Mouse (Mus musculus) left cerebral cortex, postnatal 36 days (tissue): ENCODE measurements around the gene Abcc5. TPM values are rescaled to one million over a fixed set of nuclear protein-coding genes. Genes with fewer than 3 reads are reported as not detected.
A peak's percentile ranks its signal among the peaks of the same experiment; 100 is the strongest.
"Not testable (repeated sequence)": the region's sequence is repeated elsewhere in the genome, so short reads cannot be mapped to it uniquely, and the experiment has no call there.

Experiments
- DNase-seq, 2 experiments: peaks; one replicate each; pipeline ENCODE4 v3.0.0; 2021 to 2022; ENCODE audit warnings: low spot score in 2 of 2, mixed read lengths in 1 of 2
- intact Hi-C: fragments of 180-260 bp; cut with DNase I; formaldehyde crosslinking; loops from one replicate; pipeline ENCODE4 v1.15.1; 2025
- total RNA-seq, 2 experiments: library from RNA; stranded (reverse); gene quantifications; 2 replicates each; pipeline ENCODE4 v1.2.3; 2021

Gene Abcc5
- 100 to 1,000 TPM; 167 to 264 TPM for total RNA-seq

DNA sequence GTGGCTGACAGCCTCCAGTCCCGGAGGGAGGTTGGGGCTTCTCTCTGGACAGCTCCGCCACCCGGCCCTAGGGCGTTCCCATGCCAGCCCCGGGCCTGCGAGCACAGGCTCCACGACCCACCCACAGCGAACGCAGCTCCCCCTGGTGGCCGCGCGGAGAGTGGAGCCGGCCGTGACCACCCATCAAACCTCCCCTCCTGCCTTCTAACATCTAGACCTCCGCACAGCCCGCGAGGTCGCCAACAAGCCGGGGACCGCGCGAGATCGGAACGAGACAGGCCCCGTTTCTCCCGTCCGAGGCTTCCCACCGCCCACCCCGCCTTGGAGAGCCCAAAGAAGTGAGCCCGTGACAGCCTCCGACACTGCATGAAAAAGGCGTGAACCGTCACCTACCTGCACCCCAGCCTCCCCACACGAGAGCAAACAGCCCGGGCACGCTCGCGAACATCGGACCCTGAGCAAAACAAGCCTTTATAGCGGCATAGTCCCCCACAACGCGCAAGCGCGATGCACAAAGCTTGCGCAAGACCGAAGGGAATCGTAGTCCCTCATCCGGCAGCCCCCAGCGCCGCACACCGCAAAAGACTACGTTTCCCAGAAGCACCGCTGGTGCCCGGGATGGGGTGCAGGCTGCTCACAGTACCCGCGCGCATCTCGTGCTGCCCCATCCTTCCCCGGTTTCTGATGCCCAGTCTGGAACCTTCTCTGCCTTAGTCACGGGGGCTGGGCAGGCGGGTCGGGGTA, at the start of gene Abcc5:
Abcc5 (minus strand) TSS at position 540 of the 744 bp plus-strand sequence.
- intact Hi-C loops = no loop called here

DNA sequence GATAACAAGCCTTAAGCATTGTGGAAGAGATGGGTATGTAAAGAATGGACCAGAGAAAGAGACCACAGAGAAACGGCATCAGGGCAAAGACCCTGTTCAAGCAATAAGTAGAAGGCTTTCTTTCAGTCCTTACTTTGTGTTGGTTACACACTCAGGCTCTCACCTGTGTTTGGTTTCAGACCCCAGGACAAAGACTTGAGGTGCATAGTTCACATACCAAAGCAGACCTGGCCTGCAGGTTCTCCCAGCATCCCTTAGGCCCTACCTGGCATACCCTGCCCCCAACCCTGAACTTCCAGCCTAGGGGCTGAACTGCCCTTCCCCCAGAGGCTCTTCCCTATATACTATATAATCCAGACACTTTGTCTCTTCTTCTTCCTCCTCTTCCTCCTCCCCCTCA, 49.1 kb upstream of the Abcc5 start:
- intact Hi-C loops = no loop called here
- no peak for DNase-seq

More for the DNA sequence above, at the start of gene Abcc5:
- peak; percentile 95 for DNase-seq

DNA sequence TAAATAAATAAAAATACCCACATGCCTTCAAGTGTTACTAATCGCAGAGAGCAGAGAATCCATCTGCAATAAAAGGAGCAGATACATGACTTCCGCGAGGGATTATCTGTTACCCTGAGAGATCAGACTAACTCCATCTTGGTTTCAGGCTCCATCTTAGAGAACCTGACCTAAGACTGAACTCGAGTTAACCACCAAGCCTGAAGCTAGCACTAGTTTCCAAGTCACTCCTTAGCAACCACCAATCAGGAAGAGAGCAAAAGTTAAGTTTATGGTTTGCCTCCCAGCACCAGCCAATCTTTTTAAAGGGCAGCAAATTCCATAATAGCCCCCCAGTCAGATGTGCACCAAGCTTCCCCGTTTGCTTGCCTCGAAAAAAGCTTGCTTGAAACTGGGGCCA, 48.6 kb upstream of the Abcc5 start:
- no peak for DNase-seq
- intact Hi-C loops = no loop called here

DNA sequence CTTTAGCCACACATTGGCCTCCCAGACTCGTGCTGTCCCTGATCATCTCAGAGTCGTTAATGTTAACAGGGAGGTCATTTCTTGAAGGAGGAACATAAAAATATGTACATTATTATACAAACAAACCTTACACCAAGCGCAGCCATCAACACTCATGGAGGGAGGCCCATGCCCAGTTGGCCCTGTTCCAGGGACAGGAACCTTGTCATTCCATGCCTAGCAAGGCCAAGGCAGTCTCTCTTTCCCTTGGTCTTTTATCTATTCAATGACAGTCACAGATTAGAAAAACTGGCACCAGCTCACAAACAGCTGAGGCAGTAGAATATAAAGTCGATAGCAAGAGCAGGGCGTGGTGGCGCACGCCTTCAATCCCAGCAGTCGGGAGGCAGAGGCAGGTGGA, 48.0 kb upstream of the Abcc5 start:
- intact Hi-C loops = no loop called here
- no peak for DNase-seq

DNA sequence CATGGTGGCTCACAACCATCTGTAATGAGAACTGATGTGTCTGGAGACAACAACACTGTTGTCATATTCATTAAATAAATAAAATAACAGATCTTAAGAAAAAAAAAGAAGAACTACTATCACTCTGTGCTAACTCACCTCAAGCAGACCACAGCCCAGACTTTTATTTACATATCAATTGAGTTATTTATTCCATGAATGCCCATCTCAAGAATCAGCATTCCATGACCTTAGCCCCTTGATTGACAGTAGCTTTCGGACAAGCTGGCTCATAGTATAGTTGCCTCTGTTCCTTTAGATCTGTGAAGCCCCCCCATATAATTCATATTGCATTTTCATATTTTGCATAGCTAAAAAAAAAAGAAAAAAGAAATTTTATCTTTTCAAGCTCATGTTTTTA, 47.6 kb upstream of the Abcc5 start:
- intact Hi-C loops = no loop called here
- DNase-seq = no peak

DNA sequence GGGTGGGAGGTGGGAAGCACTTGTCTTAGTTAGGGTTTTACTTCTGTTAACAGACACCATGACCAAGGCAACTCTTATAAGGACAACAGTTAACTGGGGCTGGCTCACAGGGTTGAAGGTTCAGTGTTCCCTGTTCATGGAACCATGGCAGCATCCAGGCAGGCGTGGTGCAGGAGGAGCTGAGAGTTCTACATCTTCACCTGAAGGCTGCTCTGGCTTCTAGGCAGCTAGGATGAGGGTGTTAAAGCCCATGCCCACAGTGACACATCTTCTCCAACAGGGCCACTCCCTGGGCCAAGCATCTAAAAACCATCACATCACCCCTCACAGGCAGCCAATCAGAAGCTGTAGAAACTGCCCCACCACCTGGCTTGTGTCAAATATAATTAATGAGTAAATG, 45.5 kb upstream of the Abcc5 start:
- no peak for DNase-seq
- intact Hi-C loops = no loop called here

DNA sequence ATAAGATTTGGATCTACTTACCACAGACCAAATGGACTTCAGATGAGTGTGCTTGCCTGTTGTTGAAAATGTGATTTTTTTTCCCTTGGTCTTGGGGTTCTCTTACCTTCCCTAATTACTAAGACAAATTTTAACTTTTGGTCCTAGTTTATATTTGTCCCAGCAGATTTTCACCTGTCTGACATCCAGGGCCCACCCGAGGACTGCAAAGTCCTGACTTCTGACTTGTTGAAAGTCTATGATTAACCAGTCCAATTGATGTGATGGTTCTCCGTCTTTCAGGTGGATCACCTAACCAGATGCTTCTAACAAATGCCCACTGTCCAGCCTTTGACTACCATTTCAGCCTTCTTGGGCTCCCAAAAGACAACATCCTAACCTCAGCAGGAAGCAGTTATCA, 44.8 kb upstream of the Abcc5 start:
- no peak for DNase-seq
- intact Hi-C loops = no loop called here

DNA sequence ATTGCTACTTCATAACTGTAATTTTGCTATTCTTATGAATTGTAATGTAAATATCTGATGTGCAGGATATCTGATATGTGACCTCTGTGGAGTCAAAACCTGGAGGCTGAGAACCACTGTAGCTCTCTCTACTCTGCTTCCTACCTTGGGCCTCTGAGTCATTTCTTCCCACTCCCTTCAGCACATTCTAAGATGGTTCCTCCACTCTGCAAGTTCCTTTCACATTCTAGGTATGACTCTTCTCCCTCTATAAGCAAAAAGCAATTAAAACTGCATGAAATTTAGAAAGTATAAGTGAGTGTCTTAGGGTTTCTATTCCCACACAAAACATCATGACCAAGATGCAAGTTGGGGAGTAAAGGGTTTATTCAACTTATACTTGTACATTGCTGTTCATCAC, 38.5 kb upstream of the Abcc5 start:
- no peak for DNase-seq
- intact Hi-C loops = no loop called here

DNA sequence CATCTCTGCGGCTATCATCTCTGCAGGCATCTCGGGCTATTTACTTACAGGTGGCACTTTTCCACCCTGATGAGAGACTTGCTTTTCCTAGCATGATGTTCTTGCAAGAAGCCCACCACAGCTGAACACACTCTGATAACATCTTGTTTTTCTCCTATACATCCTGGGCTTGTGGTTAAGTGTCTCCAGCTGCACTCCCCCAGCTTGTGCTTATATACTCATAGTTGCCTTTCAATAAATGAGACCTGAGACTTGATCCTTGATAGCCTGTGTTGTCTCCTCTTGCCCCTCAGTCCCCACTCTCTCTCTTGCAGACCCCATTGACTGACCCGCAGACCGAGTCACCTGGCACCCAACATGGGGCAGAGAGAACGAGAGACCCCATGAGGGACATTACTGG, 32.5 kb upstream of the Abcc5 start:
- intact Hi-C loops, DNase-seq: not testable (repeated sequence)

DNA sequence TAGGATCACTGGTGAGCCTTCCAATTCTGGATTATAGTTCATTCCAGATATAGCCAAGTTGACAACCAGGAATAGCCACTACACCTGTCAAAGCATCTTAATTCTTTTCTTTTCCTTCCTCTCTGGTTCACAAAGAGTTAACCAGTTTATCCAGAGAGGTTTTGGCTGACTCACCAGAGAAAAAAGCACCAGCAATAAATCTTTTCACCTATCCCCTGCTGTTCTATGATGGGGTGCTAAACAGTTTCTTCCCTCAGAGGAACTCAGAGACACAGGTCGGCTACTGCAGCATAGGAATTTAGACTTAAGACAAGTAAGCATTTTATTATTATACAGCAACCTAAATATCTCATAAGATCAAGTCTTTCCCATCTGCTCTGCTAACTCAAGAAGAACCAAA, 29.9 kb upstream of the Abcc5 start:
- intact Hi-C loops = no loop called here
- no peak for DNase-seq

DNA sequence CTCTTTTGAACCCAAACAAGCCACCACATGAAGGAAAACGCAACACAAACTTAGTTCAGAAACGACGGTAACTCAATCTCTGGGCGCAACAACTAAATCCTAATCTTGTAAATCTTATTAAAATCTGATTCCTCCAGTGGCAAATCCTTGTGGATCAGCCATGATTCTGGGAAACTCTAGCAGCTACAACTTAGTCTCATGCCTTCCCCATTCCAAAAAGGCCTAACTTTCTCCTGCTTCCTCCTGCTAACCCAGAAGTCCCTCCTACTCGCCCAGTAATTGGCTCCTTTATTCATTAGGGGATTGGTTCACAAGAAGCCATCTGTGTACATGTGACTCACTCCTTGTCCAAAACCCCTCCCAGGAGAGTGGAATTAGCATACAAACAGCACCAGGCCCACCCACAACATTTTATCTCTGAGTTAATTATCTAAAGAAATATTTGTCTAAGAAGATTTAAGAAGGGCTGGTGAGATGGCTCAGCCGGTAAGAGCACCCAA, 28.0 kb upstream of the Abcc5 start:
- intact Hi-C loops = no loop called here
- DNase-seq = no peak

DNA sequence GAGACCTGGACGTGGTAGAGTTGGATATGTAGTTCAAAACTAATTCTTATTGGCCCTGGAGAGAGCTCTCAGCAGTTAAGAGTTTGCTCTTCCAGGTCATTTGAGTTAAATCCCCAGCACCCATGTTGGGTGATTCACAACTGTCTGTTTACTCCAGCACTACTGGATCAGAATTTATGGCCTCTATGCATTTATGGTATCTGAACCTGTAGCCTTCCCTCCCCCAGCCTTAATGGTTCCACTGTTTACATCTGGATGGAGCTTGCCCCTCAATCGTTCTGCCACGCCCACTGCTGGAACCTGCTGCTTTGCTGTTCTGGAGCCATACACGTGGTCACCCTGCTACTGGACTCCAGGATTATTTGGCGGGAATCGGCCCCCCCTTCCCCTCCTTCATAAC, 25.6 kb upstream of the Abcc5 start:
- intact Hi-C loops = no loop called here

DNA sequence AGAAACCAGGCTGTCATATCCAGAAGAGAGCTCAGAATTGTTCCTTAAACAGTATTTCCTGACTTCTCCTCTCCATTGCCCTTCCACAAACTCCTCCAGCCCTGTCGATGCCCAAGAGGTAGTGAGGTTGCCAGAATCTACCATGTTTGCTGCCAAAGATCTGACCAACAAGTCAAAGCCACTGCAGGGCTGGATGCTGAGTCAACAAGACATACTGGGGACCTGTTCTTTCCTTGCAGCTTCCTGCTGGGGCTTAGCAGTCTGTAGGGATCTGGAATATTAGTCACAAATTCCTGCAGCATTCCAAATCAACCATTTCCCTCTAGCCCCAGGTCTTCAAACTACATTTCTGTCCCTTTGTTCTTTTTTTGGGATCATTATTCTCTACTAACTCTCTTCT, 19.7 kb upstream of the Abcc5 start:
- intact Hi-C loops = no loop called here
- no peak for DNase-seq

More for the DNA sequence above, 25.6 kb upstream of the Abcc5 start:
- DNase-seq = no peak

DNA sequence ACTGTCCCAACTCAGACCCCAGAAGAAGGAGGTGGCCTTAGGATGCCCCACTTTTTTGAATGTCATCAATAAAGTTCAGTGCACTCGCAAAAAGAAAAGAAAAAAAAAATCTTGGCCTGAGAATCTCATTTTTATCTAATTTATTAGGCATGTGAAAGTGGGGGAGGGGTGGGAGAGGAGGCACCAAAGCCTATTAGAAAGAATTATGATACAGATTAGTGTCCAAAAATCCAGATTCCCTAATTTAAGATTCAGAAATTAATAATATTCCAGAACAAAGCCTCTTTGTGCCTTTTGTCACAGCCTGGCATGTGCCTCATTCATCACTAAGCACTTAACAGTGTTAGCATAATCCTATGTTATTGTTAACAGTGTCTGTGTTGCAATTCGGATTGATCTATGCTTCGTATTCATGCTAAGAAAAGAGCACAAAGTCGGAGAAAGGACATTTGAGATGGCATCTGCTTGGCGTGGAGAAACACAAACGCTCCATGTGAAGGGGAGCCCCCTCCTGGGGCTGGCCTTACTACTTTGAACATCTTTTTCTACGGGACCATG, 18.7 kb upstream of the Abcc5 start:
- intact Hi-C loops = no loop called here
- DNase-seq = no peak

DNA sequence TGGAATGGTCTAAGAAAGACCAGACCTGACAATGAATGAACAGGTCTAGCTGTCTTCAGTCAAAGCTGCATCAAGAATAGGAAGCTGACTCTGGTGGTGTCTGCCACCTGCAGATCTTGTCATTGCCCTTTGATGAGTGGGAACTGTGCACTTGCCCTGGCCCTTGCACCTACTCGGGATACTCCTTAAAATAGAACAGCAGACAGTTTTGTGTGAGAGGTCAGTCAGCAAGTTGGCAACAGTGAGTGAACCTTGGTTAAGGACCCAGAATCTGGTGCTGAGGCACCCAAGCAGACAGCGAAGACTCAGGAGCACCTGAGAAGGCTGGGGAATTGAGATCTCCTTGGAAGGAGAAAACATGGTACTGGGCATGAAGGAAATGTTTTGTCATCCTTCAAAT, 16.7 kb upstream of the Abcc5 start:
- intact Hi-C loops = no loop called here
- DNase-seq = no peak

DNA sequence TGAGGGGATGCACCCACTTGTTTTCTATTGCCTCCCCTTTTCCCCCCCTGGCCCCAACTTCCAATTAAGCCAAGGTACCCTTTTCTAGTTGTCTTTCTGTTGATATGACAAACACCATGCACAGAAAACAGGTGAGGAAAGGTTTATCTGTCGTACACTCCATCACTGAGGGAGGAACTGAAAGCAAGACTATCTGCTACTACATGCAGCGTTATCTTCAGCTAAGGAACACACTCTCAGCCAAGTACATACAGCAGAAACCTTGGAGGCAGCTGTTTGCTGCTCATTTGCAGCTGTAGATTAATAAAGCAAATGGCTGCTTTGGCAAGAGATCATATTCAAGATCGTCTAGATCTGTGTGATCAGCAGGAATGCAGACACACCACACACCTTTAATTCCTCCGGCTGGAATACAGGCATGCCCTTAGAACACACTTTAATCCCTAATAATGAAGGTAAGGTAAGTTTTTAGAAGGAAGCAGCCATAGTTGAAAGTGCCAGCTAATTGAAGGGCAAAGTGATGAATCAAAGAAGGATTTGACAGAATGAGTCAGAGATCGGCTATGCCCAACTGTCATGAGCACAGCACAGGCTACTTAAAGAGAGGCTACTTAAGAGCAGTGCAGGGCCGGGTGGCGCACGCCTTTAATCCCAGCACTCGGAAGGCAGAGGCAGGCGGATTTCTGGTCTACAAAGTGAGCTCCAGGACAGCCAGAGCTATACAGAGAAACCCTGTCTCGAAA, 12.7 kb upstream of the Abcc5 start:
- no peak for DNase-seq
- intact Hi-C loops = no loop called here

DNA sequence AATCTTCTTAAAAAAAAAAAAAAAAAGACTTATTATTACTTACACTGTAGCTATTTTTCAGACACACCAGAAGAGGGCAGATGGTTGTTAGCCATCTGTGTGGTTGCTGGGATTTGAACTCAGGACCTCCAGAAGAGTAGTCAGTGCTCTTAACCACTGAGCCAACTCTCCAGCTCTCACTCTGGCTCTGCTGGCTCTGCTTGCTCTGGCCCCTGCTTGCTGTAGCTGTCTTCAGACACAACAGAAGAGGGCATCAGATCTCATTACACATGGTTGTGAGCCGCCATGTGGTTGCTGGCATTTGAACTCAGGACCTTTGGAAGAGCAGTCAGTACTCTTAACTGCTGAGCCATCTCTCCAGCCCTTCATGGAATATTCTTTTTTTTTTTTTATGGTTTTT, 11.9 kb upstream of the Abcc5 start:
- intact Hi-C loops = not testable (repeated sequence)

DNA sequence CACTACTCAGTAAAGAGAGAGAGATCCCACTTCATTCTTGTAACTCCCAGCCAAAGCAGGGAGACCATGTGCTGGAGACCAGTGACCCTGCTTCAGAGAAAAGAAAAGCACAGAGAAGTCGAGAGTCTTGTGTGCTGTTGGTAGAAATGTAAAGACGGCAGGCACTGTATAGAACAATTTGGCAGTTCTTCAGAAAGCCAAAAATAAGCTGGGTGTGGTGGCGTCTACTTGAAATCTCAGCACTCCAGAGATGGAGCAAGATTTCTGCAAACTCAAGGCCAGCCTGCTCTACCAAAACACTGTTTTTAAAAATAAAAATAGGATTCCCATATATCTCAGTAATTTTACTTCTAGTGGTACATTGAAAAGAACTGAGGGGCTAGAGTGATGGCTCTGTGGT, 10.1 kb upstream of the Abcc5 start:
- intact Hi-C loops = no loop called here

More for the DNA sequence above, 11.9 kb upstream of the Abcc5 start:
- not testable (repeated sequence) for DNase-seq

DNA sequence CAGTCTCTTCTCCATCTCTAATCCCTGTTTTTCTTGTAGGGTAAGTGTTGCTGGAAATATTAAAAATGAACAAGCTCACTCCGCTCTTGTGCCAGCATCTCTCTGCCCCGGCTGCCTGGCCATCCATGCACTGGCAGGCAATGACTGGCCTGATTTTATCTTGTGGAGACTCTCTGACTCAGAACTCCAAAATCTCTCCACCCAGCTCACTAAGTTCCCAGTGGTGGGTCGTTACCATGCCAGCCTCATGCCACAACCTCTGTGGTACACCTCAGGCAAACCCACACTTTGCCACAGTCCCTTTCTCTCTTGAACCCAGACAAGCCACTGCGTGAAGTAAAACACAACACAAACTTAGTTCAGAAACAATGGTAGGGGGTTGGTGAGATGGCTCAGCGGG, 3.1 kb upstream of the Abcc5 start:
- DNase-seq = no peak
- intact Hi-C loops = no loop called here

More for the DNA sequence above, 10.1 kb upstream of the Abcc5 start:
- no peak for DNase-seq

DNA sequence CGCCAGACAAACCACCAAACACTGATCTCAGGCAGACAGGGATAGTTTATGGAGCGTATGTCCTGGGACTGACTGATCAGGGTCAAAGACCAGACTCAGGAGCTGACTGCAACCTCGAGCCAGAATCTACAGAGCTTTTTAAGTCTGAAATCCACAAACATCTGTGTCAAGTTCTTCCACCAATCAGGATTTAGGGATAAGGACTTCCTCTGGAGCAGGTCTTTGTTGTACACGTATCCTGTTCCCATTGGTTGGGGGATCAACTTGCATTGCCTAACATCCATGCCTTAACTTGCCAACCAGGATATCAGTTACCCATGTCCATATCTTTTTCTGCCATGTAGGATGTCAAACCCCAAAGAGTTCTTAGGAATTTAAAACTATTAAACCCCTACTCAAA, 1.4 kb upstream of the Abcc5 start:
- intact Hi-C loops = no loop called here
- DNase-seq = no peak
